Mouse (Mus musculus) spleen, adult 2 months (tissue): ENCODE data around the gene Phactr3.

Source experiments
- CTCF ChIP-seq: fragments of 200-500 bp; IDR thresholded peaks from 2 replicates; pipeline ENCODE4 v1.5.1; 2011; ENCODE audit warnings: mild to moderate bottlenecking, inconsistent platforms; ENCODE audit not compliant: insufficient read depth, insufficient read length, insufficient replicate concordance; ENCODE audit errors: extremely low read depth
- POLR2A ChIP-seq: fragments of 200-500 bp; IDR thresholded peaks from 2 replicates; pipeline ENCODE4 v1.6.1; 2011; ENCODE audit warnings: low read depth, low read length, inconsistent platforms

GRCm38 (mm10) chr2:178131606-178132365, 13.0 kb downstream of the Phactr3 start:
- no peak for TF ChIP-seq POLR2A
- no peak for TF ChIP-seq CTCF
